Mouse (Mus musculus) forebrain, embryonic 13.5 days (tissue): Measurements from ENCODE around the gene Kyat3. TPM values are rescaled to one million over a fixed set of nuclear protein-coding genes. Genes with fewer than 3 reads are reported as not detected.

Source experiments
- polyA plus RNA-seq: library from polyadenylated mRNA; unstranded; fragments of >200 nt; fragmentation: Nextera tagmentation; extraction: Ambion mirVana; gene quantifications from 2 replicates; pipeline ENCODE4 v1.2.1, GENCODE M21; 2015

The Kyat3 gene
- polyA plus RNA-seq, 1 experiment from 2014 or later, result 6.9 TPM

Other genes starting within 250 kb of the Kyat3 start
- not detected in 2 replicates for gene Gbp5, start 207.1 kb upstream of the Kyat3 start, polyA plus RNA-seq
- gene Gbp7, start 170.7 kb upstream of the Kyat3 start, polyA plus RNA-seq, result 0.58 and 0.91 TPM in 2 replicates
- 0.39 and 0.54 TPM in 2 replicates for gene Gbp3, start 141.0 kb upstream of the Kyat3 start, polyA plus RNA-seq
- not detected in 2 replicates for gene Gbp2b, start 106.2 kb upstream of the Kyat3 start, polyA plus RNA-seq
- 0.15 and 0.19 TPM in 2 replicates for gene Gbp2, start 80.4 kb upstream of the Kyat3 start, polyA plus RNA-seq
- gene Gtf2b, start 64.0 kb downstream of the Kyat3 start, polyA plus RNA-seq, result 102 and 104 TPM in 2 replicates
- 39.3 and 43.1 TPM in 2 replicates for gene Pkn2, start 181.0 kb downstream of the Kyat3 start, polyA plus RNA-seq